Mouse (Mus musculus): ENCODE measurements around the gene Nf1. TPM values are rescaled to one million over a fixed set of nuclear protein-coding genes. Genes with fewer than 3 reads are reported as not detected.

Gene Nf1
- polyA plus RNA-seq, 1 experiment from 2014 or later: 8.6 TPM

- no peaks in the 10 kb centered on the region for H3K9me3 ChIP-seq
- H3K4me2 ChIP-seq: no peak overlapping the region
- H3K9ac ChIP-seq: no peak overlapping the region
- WGBS: 71% methylated on average over 7 of the region's 7 CpGs
- H3K4me3 ChIP-seq: no peak overlapping the region
- ATAC-seq (ENCODE audit: insufficient number of reproducible peaks, insufficient read depth, low FRiP score, low TSS enrichment, low read depth): no peak
- H3K4me1 ChIP-seq: peaks cover 11% of the 10 kb centered on the region; the same call in 1 of the 2 replicates
- no peaks in the 10 kb centered on the region for H3K36me3 ChIP-seq
- H3K27me3 ChIP-seq: no peaks in the 10 kb centered on the region
- no peak overlapping the region for H3K27ac ChIP-seq
These were observed 290.4 kb downstream of the Nf1 start for GRCm38 (mm10) chr11:79629752-79630374.

- H3K9ac ChIP-seq: no peak overlapping the region
- no peak overlapping the region for H3K4me2 ChIP-seq
- H3K4me1 ChIP-seq: 0 out of 2 replicates have a peak, but pooled peaks cover 7% of the 10 kb centered on the region
- no peaks in the 10 kb centered on the region for H3K36me3 ChIP-seq
- no peaks in the 10 kb centered on the region for H3K9me3 ChIP-seq
- no peak for ATAC-seq (ENCODE audit: insufficient number of reproducible peaks, insufficient read depth, low FRiP score, low TSS enrichment, low read depth)
- no peaks in the 10 kb centered on the region for H3K27me3 ChIP-seq
- WGBS: 34% methylated on average over 6 of the region's 6 CpGs
- no peak overlapping the region for H3K4me3 ChIP-seq
- no peak overlapping the region for H3K27ac ChIP-seq
These were observed 291.0 kb downstream of the Nf1 start for GRCm38 (mm10) chr11:79630521-79630920.

Other genes with a start within 250 kb of the Nf1 start
- 3.3 and 3.6 TPM in 2 replicates for gene Ksr1, start 193.3 kb upstream of the Nf1 start, polyA plus RNA-seq (2015; fragmentation: Nextera tagmentation; extraction: Ambion mirVana)
- 339 and 403 TPM in 2 replicates for gene Wsb1, start 85.0 kb upstream of the Nf1 start, polyA plus RNA-seq (2015; fragmentation: Nextera tagmentation; extraction: Ambion mirVana)
- not detected in 2 replicates for gene Gm9964, start 42.8 kb upstream of the Nf1 start, polyA plus RNA-seq (2015; fragmentation: Nextera tagmentation; extraction: Ambion mirVana)
- gene Omg, start 164.4 kb downstream of the Nf1 start, polyA plus RNA-seq (2015; fragmentation: Nextera tagmentation; extraction: Ambion mirVana): 0.21 and 0.56 TPM in 2 replicates
- 0.41 and 0.70 TPM in 2 replicates for gene Evi2b, start 184.1 kb downstream of the Nf1 start, polyA plus RNA-seq (2015; fragmentation: Nextera tagmentation; extraction: Ambion mirVana)
- gene Evi2, start 190.9 kb downstream of the Nf1 start, polyA plus RNA-seq (2015; fragmentation: Nextera tagmentation; extraction: Ambion mirVana): 1.0 and 1.4 TPM in 2 replicates
- 3.2 and 4.7 TPM in 2 replicates for gene Evi2a, start 190.9 kb downstream of the Nf1 start, polyA plus RNA-seq (2015; fragmentation: Nextera tagmentation; extraction: Ambion mirVana)